Mouse (Mus musculus) bone marrow macrophage, adult 2 months (primary cell): Measurements from ENCODE around the gene Col10a1.

Source experiments
- CTCF ChIP-seq: IDR thresholded peaks from 2 replicates; pipeline ENCODE4 v1.5.1; 2012; ENCODE audit warnings: low read depth, mild to moderate bottlenecking, low read length, moderate library complexity
- POLR2A ChIP-seq: IDR thresholded peaks from 2 replicates; pipeline ENCODE4 v1.6.1; 2012; ENCODE audit warnings: mild to moderate bottlenecking, low read depth, low read length, borderline replicate concordance

- TF ChIP-seq CTCF (no peak), POLR2A (no peak)
These were observed 9.5 kb downstream of the Col10a1 start for GRCm38 (mm10) chr10:34399267-34399666.
